Mouse (Mus musculus): ENCODE measurements around the gene Megf6. TPM values are rescaled to one million over a fixed set of nuclear protein-coding genes. Genes with fewer than 3 reads are reported as not detected.

The Megf6 gene
- total RNA-seq, 2 experiments from 2014 or later = 9.4 to 11.6 TPM

DNA sequence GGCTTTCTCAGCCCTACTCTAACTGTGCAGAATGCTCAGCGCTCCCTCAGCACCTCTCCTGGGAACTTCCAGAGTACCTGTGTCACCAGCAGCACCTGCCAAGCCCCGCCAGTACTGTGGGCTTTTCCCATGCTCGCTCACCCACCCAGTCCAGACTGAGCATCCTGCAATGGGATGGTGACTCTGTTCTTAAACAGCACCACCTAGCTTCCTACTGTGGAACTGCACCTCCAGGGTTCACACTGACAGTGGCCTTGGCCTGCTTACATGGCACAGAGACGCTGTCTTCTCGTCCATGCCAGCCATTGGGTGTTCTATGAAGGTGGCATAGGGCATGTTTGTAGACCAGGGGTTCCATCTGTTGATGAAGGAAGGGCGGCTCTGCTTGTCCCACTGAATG lies 11.5 kb upstream of the Megf6 start:
- peak; percentile 85 to 89 for DNase-seq (ENCODE audit: low spot score in 2 of 2)

DNA sequence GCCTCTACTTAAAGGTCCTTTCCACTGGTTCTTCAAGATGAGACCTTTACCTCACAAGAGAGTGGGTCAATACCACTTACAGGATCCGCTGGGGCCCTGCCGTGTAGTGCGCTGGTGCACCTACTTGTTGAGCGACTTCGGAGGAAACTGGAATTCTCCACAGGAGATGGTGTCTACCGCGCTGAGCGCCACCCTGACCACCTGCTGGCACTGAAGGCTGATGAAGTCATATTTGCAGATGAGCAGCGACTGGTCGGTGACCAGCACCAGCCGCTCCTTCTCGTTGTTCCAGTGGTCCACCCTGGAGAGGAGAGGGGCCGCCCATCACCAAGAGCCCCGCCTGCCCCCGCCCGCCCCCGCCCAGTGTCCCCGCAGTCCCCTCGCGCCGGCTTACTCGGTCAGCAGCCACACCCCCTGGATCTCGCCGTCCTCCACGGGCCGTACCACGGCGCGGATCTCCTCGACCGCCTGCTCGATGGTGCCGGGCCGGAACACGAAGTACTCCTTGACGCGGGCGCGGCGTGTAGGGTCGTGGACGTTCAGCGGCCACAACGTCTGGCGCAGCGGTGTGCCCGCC lies 10.5 kb upstream of the Megf6 start:
- no peak for DNase-seq (ENCODE audit: low spot score in 2 of 2)

DNA sequence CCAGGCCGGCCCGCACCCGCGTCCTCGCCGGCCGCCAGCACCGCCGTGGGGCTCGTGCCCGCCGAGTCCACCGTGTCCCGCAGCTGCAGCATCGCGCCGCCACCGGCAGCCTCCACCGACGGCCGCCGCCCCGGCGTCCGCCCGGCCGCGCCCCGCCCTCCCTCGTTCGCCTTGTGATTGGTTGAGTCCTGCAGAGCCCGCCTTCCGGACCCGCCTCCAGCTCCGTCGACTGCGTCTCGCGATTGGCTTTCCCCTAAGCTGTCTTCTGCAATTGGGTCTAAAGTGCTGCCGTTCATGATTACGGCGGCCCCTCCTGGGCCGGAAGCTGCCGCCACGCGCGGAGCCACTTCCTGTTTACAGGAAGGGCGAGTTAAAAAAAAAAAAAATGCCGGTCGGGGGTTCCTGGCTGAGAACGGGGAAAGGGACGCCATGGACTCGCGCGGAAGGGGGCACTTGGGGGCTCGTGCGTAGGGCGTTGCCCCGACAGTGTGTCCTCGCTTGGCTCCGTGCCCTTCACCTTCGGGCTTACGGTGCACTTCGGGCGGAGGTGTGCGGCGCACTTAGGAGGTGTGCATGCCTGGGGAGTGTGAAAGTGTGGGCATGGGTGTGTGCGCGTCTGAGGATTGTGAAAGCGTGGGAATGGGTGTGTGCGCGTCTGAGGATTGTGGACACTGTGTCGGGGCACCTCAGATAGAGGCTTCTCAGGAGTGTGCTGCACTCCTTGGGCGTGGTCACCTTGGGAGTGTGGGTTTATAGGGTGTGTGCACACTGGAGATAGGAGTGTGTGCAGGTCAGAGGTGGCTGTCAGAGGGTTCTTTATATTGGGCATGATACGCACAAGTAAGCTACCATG lies 9.8 kb upstream of the Megf6 start, which contains the start of gene Tprgl:
Gene Tprgl (minus strand): TSS at position 129 of the 853 bp plus-strand sequence.
- DNase-seq (ENCODE audit: low spot score in 2 of 2) = peak; percentile 95 to 97

DNA sequence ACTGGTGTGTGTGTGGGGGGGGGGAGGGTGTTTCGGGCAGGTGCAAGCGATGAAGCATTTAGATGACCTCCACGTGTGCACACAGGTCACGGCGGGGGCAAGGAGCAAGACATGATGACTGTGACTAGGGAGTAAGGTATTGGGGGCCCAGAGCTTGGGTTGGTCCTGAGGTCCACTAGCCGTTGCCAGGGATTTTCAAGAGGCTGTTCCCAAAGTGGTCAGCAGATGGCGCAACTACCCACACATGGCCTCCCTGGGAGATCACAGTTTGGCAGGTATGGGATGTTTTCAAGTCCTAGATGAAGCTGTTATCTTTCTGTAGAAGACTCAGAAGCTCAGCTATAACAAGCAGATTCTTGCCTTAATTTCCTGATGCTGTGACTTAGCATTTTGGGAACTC lies 7.2 kb upstream of the Megf6 start:
- peak; percentile 64 to 74 for DNase-seq (ENCODE audit: low spot score in 2 of 2)

DNA sequence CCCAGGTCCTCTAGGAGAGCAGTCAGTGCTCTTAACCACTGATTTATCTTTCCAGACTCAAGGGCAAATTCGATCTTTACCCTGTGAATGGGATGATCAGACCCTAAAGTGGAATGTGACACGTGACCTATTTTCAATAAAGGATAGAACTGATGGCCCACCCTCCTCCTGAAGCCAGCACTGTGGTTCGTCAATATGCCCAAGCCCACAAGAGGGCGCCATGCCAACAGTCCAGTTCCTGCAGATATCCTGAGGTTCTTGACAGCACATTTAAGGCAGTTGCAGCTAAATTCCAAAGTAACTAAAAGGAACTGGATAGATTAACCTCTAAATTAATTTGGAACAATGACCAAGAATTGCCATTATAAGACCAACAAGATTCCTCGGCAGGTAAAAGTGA lies 3.5 kb upstream of the Megf6 start:
- peak in 1 of 2 experiments; percentile 48 for DNase-seq (ENCODE audit: low spot score in 2 of 2)

DNA sequence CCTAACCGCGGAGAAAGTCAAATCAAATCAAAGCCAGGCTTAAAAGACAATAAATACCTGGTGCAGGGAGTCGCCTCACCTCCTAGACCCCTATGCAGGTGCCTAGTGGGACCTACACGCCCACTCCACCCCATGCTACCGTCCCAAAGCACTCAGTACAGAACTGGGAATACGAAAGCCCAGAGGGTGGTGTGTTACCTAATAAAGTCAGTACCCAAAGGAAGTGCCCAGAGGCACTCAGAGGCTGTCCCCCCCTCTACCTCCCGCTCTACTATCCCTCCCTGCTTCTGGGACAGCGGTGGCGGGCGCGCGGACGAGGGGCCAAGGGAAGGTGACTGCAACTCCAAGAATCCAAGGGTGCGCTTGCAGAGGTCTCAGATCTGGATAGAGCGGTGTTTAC lies 509 bp upstream of the Megf6 start:
- no peak for DNase-seq (ENCODE audit: low spot score in 2 of 2)

DNA sequence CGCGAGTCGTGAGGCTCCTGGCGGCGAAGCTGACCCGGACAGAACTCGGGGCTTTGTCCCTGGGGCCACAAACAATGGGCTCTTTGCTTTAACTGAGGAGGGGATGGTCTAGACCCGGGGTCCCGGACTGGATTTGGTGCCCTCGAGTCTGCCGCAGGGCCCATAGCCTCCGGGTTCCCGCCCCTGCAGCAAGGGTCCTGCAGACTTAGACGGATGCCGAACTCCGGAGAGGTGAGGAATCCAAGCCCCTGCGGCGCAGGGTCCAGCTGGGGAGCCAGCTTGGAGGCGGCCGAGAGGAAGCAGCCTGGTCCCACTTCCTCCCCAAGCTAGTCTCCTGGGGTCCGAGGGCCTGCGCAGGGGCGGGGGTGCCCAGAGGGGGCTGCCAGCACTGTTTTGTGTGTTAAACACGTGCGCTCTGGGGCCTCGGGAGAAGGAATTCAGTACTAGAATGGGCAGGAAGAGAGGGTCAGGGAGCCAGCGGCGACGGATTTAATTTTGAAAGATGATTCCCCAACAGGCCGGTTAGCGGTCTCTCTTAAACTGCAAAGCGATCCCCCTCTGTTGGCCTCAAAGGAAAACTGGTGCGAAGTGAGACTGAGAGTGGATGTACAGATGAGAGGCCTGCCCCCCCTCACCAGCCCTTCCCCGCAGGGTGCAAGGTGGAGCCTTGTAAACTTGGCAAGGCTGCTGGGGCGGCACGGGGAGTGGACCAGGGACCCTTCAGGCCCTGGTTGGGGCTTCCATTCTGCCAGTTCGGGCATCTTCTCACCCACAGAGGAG lies 811 bp downstream of the Megf6 start:
- DNase-seq (ENCODE audit: low spot score in 2 of 2) = no peak

DNA sequence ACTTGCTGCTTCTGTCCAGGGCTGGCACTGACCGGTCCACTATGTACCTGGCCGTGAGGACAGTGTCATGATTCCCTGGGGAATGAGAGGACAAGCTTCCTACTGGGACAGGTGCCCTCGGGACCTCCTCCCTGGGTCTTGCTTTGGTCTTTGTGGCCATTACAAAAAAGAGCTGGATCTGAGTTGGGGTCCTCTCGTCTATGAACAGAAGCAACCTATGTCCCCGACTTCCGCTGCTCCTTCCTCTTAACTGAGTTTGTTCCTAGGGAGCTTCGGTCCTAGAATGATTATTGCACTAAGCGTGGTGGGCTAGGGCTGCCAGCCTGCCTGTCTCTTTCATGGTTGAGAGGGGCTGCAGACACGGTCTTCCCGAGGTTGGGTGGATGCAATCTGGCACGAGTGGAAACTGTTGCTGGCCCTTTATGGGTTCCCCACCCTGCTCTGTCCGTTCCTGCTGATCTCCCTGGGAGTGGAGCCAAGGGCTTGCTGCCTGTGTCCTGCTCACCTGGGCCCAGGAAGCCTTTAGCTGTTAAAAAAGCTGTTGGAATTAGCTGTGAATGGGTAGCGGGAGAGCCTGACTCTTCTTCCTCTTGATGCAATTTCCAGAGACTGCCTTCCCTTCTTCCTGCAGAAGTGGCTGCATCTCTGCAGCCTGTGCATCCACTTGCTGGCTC lies 1.5 kb downstream of the Megf6 start:
- no peak for DNase-seq (ENCODE audit: low spot score in 2 of 2)

DNA sequence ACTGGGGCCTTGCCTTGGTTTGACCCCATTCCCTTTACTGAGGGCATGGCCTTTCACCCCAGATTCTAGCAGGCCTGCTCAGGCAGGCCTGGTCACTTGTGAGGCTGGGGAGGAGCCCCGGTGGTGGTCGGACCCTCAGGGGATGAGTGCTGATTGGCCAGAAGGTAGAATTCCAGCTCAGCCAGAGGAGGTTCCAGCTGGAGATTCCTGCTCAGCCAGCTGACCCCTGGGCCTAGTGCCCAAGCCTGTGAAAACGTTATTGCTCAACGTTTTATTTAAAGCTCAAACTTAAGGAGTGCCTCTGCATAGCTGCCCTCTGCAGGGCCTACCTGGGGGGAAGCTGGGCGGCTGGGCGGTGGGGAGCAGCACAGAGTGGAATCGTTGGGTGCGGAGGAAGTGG lies 6.7 kb downstream of the Megf6 start:
- no peak for DNase-seq (ENCODE audit: low spot score in 2 of 2)

DNA sequence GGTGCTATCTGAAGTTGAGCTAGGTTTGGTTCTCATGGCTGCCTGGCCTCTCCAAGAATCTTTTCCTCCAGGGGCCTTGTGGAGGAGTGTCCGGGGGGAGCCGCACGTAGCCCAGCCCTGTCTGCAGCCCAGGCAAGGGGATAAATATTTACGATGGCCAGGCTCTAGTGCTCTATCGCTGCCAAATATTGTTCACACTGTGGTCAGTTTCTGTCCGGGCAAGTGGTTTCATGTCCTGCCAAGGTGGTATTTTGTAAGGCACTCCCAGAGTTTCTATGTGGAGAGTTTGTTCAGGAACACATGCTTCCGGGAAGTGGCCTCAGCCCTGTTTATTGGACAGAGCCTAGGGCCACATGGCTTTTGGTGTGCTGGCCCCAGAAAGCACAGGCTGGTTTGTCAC lies 10.5 kb downstream of the Megf6 start:
- DNase-seq (ENCODE audit: low spot score in 2 of 2) = no peak

DNA sequence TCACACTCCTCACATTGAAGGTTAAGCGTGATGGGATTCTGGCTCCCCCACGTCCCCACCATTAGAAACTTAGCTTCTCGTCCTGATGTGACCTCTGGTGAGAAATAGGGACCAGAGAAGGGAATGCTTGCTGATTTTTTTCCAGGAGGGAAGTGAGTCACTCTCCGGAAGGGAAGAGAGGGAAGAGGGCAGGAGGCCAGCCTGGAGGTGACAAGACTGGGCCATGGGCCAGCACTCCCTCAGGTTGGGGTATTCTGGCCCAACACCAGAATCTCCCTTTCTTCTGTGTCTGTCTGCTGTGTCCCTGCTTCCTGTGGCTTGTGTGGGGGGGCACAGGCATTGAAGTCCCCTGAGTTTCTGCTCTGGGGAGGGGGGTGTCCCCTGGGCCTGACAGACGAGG lies 13.0 kb downstream of the Megf6 start:
- no peak for DNase-seq (ENCODE audit: low spot score in 2 of 2)

DNA sequence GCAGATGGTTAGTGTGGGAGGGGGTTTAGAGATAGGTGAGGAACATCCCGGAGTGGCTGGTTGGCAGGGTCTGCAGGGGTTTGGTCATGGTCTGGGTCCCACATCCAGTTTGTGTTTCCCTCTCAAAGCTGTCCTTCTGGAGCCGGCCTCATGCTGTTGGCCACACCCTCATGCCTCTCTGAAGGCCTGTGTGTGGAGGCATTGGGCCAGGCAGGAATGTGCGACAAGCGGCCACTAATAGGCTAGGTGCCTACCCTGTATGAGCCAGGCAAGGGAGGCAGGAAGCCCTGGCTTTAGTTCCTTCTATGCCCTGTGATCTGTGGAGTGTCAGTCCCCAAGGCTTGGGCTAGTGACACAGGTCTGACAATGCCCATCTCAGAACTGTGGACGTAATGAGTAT lies 14.5 kb downstream of the Megf6 start:
- no peak for DNase-seq (ENCODE audit: low spot score in 2 of 2)

DNA sequence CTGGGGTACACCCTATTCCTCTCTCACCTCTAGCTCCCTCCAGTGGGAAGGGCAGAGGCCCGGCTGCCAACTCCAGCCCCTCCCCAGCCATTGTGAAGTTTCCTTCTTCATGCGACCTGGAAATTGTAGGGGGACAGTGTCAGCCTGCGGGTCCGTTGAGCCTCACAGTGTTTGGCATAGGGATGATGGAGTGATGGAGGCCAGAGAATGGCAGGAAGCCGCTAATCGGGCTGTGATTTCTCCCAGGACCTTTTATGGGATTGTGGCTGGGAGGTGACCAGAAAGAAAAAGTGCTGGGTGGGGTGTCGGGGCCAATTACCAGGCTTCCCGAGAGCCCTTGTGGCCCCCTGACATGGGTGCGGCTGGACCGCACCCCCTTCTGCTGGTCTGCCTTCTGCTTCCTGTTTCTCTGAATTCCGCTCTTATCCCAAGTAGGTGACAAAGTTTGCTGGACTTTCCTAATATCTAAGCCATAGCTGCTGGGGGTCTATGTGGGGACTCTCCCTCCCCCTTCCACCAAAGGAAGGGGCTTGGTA lies 15.5 kb downstream of the Megf6 start:
- DNase-seq (ENCODE audit: low spot score in 2 of 2) = no peak

DNA sequence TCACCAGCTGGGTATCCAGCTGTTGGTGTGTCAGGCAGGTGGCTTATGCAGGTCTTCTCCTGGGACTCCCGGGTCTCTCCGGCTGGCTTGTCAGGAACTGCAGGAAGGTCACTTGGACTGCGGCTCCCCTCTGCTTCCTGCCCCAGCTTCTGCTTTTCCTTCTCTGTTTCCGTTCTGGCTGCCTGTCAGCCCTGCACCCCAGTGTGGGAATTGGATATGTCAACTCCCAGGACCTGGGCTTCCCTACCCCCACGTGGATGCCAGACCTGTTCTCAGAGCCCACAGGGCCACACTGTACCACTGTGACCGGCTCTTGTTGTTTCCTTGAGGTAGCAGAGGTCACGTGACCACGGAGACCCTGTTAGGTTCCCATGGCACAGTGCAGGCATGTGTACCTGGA lies 18.4 kb downstream of the Megf6 start:
- DNase-seq (ENCODE audit: low spot score in 2 of 2) = no peak

DNA sequence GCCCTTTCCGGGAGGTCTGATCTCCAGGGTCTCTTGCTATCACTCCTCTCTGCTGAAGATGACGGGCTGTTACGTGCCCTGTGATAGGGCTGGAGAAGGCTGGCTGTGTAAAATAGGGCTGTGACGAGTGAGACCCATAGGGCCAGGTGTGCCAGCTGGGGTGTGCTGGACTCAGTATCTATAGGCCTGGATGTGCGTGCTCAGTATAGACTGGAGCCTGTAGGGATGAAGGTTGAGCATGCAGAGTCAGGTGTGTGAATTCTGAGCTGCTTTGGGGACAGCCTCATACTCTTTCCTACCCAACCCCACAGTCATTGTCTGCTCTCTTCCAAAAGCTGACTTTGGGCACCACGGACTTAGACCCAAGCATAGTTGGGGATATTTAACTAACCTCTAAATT lies 27.4 kb downstream of the Megf6 start:
- DNase-seq (ENCODE audit: low spot score in 2 of 2) = no peak

DNA sequence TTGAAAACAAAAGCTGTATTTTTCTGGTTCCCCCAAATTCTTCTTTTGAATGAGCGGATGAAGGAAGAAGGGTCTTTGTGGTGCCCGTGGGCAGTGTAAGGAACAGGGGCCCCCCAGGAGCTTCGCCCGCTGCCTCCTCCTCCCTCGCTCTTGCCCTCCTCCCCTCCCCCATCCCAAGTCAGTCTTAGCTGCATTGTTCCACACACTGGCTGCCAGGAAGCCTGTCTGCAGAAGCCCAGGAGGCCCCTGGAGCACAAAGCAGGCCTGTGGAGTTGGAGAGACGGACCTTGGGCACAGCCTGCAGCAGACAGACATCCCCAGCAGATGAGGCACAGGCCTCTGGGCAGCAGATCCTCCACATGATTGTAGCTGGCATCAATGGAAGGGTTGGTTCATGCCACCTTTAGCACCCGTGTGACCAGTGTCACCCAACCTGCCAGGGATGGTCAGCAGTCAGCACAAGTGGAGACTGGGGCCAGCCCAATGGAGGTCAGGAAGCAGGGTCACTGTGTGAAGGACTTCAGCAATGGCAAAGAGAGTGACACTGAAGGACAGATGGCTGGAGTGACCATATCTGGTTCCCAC lies 27.9 kb downstream of the Megf6 start:
- no peak for DNase-seq (ENCODE audit: low spot score in 2 of 2)

DNA sequence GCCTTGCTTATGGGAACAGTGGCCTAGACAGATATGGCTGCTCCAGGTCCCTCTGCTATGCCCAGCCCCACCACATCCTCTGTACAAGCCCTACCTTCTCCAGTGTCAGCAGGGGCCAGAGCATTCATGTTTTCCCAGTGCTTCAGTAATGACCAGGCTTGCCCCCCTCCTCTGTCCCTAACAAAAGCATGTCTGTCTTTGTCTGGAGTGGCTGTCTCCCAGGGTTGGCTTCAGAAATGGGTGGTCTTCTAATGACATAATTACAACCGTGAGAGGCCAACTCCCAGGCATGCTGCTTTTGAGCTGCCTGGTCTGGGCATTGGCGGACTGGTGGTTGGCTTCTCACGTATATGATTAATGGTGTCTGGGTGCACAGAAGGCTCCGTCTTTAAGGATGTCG lies 31.0 kb downstream of the Megf6 start:
- DNase-seq (ENCODE audit: low spot score in 2 of 2) = no peak

DNA sequence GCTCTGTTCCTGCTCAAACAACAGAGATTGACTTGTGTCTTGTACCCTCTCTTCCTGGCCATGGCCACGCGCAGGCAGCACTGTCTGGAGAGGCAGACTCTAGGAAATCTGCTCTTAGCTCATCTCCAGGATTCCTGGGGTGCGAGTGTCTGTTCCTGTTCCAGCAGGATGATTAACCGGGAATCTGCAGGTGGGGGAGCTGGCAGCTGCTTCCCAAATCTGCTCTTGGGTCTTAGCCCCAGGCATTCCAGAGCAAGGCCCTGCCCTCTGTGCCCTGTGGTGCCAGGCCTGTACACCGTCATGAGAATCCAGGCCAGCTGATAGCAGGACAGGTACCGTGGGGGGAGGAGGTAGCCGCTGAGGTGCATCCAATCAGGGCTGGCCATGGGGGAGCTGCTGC lies 34.0 kb downstream of the Megf6 start:
- no peak for DNase-seq (ENCODE audit: low spot score in 2 of 2)

DNA sequence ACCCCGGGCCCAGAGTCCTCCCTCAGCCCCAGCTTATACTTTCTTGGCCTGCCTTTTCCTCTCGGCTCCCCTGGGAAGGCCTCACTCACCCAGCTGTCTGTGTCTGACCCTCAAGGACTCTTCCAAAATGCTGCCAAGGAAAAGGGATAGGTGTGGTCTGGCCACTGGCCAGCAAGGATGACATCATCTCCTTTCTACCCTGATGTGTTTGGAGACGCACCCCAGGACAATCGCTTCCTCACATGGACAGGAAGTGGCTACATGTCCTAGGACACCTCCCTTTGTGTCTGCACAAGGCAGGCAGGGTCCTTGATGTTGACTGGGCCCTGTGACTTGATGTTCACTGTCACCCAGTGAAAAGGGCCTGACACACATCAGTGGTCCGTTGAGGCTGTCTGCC lies 34.9 kb downstream of the Megf6 start:
- no peak for DNase-seq (ENCODE audit: low spot score in 2 of 2)

DNA sequence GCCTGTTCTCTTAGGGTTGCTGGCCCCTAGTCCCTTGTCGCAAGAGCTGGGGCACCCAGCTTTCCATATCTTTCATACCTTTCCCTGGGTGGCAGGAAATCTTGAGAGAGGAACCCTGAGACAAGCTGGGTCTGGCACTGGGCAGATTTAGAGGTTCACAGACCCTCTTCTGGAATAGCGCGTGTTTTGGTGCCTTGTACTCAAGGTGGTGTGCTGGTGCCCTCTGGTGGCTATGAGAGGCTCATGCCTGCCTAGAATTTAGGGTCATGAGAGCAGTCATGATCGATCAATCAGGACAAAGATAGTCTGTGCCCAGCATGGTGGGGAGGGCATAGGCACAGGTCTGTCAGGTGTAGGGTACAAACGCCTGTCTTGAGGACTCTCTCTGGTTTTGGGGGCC lies 36.7 kb downstream of the Megf6 start:
- DNase-seq (ENCODE audit: low spot score in 2 of 2) = peak; percentile 57 to 68

DNA sequence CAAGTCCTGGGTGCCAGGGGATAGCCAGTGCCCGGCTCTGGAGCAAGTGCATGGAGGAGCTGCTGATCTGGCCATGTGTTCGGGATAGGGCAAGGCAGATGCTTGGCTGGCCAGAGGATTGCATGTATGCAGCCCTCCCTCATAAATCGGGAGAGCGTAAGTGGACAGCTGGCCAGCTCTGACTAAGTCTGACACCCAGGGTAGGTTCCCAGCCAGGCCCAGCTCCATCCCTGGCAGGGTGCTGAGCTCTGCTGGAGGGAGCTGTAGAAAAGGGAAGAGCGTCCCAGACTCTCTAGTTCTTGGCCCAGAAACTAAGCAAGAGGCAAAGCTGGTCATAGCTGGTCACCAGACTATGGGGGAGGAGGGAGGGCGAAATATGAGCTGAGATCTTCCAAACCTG lies 38.5 kb downstream of the Megf6 start:
- no peak for DNase-seq (ENCODE audit: low spot score in 2 of 2)

All from layer of hippocampus, postnatal 14 days (tissue).